Mouse (Mus musculus) hindbrain, postnatal 0 days (tissue): Measurements from ENCODE around the gene Tmem104. TPM values are rescaled to one million over a fixed set of nuclear protein-coding genes. Genes with fewer than 3 reads are reported as not detected.
A peak's percentile ranks its signal among the peaks of the same experiment; 100 is the strongest.

Experiments used
- ATAC-seq: fragments of 200-750 bp; cut with Nextera tagmentation; 2 replicates; pipeline ENCODE4 v1.8.0; 2017; ENCODE audit warnings: mild to moderate bottlenecking, moderate TSS enrichment, moderate library complexity
- DNase-seq: peaks from one replicate; pipeline ENCODE4 v3.0.0-alpha.2; 2015; ENCODE audit warnings: low spot score
- H3K27ac ChIP-seq: fragments of 300-500 bp; sonication (generic); 2 replicates; pipeline ENCODE4 v1.5.1; 2014; ENCODE audit warnings: mild to moderate bottlenecking
- H3K27me3 ChIP-seq: fragments of 300-500 bp; sonication (generic); 2 replicates; pipeline ENCODE4 v1.6.1; 2014; ENCODE audit warnings: low read length, mixed read lengths; ENCODE audit not compliant: insufficient read depth
- H3K36me3 ChIP-seq: fragments of 300-500 bp; sonication (generic); 2 replicates; pipeline ENCODE4 v1.6.1; 2014; ENCODE audit warnings: low read length, mixed read lengths; ENCODE audit not compliant: insufficient read depth
- H3K4me1 ChIP-seq: fragments of 300-500 bp; sonication (generic); 2 replicates; pipeline ENCODE4 v1.6.1; 2014; ENCODE audit warnings: antibody characterized with exemption, low read length, mixed read lengths; ENCODE audit not compliant: insufficient read depth
- H3K4me2 ChIP-seq: fragments of 300-500 bp; sonication (generic); 2 replicates; pipeline ENCODE4 v1.6.1; 2014; ENCODE audit warnings: low read depth, mild to moderate bottlenecking, low read length, moderate library complexity, mixed read lengths
- H3K4me3 ChIP-seq: fragments of 300-500 bp; sonication (generic); 2 replicates; pipeline ENCODE4 v1.5.1; 2014; ENCODE audit warnings: low read length
- H3K9ac ChIP-seq: fragments of 300-500 bp; sonication (generic); replicated peaks from 2 replicates; pipeline ENCODE4 v1.6.1; 2014; ENCODE audit warnings: mild to moderate bottlenecking, low read length, moderate library complexity, mixed read lengths
- H3K9me3 ChIP-seq: fragments of 300-500 bp; sonication (generic); 2 replicates; pipeline ENCODE4 v1.6.1; 2016; ENCODE audit warnings: low read length, mixed read lengths
- CTCF ChIP-seq: IDR thresholded peaks from 2 replicates; pipeline ENCODE4 v1.5.1; 2016; ENCODE audit warnings: antibody characterized with exemption, control low read depth, low read depth
- WGBS: fragments of 180-500 bp; shearing (Covaris S2); extraction: QIAGEN DNeasy Blood & Tissue Kit; methylation state at CpG from one replicate; pipeline ENCODE4 v1.1.7; 2014; 5-methylcytosine and 5-hydroxymethylcytosine counted together
- polyA plus RNA-seq: library from polyadenylated mRNA; unstranded; fragments of >200 nt; fragmentation: Nextera tagmentation; extraction: Ambion mirVana; gene quantifications from 2 replicates; pipeline ENCODE4 v1.2.1, GENCODE M21; 2015
- total RNA-seq: library from RNA; depleted of rRNA; stranded (reverse); fragments of >200 nt; gene quantifications from 2 replicates; pipeline ENCODE4 v1.2.3, GENCODE M21; 2014

Tmem104 gene
- total and polyA plus RNA-seq, 2 experiments from 2014 or later, result 11.1 to 13.5 TPM

- ATAC-seq (no peak), DNase-seq (no peak)
- WGBS, result 39% methylated on average over 6 of the region's 6 CpGs
- Histone ChIP-seq H3K4me2 (no peak overlapping the region), H3K27ac (no peak overlapping the region), H3K9me3 (no peaks in the 10 kb centered on the region), H3K4me3 (no peak overlapping the region), H3K9ac (no peak overlapping the region), H3K4me1 (peaks cover 27% of the 10 kb centered on the region), H3K36me3 (no peaks in the 10 kb centered on the region), H3K27me3 (no peaks in the 10 kb centered on the region)
- no peak for TF ChIP-seq CTCF
These were observed 38.0 kb downstream of the Tmem104 start for GRCm38 (mm10) chr11:115225301-115225700.

DNA sequence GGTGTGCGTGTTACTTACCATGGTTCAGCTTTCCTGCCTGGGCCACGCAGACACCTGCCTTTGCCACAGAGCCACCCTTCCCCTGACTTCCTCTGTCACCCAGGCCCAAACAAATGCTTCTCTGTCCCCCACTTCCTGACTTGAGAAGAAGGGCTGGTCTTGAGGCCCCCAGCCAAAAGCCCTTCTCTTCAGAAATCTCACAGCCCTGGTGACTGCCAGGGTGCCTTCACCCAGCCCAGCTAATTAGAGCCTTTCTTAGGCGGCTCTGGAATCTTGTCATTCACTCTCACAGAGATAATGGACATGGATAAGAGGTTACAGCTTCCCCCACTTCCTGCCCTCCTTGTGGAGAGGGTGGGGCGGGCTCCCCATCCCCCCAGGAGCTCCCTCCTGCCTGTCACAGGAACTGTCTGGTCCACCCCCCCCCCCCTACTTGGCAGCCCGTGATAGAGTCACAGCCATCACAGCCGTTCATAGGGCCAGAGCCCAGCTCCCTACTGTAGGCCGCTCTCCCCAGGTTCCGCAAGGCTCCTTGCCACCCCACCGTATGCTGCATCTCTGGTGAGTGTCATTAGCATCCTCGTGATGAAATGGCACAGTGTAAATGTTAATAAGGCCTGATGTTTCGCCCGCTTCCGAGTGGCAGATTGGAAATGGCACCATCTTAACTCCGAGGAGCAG lies 39.7 kb downstream of the Tmem104 start:
- peaks cover 31% of the 10 kb centered on the region for H3K4me1 ChIP-seq

GRCm38 (mm10) chr11:115227640-115228039 lies 40.4 kb downstream of the Tmem104 start:
- Histone ChIP-seq H3K4me1 (peaks cover 38% of the 10 kb centered on the region), H3K9me3 (no peaks in the 10 kb centered on the region), H3K36me3 (no peaks in the 10 kb centered on the region), H3K4me3 (no peak overlapping the region), H3K27ac (no peak overlapping the region), H3K4me2 (no peak overlapping the region), H3K9ac (no peak overlapping the region), H3K27me3 (no peaks in the 10 kb centered on the region)
- no peak for TF ChIP-seq CTCF
- ATAC-seq, result no peak
- DNase-seq, result no peak
- 37% methylated on average over 12 of the region's 12 CpGs for WGBS

More for the DNA sequence above, 39.7 kb downstream of the Tmem104 start:
- no peak overlapping the region for H3K9ac ChIP-seq
- no peaks in the 10 kb centered on the region for H3K36me3 ChIP-seq
- H3K4me3 ChIP-seq, result no peak overlapping the region
- no peak for TF ChIP-seq CTCF
- peak; percentile 62 for DNase-seq
- WGBS, result 29% methylated on average over 14 of the region's 14 CpGs
- H3K27me3 ChIP-seq, result no peaks in the 10 kb centered on the region
- no peak overlapping the region for H3K4me2 ChIP-seq
- no peaks in the 10 kb centered on the region for H3K9me3 ChIP-seq
- peak; percentile 39; the same call in 1 of the 2 replicates for ATAC-seq
- 0 out of 2 replicates have a peak overlapping the region, but pooled peaks have one; percentile 21 for H3K27ac ChIP-seq

DNA sequence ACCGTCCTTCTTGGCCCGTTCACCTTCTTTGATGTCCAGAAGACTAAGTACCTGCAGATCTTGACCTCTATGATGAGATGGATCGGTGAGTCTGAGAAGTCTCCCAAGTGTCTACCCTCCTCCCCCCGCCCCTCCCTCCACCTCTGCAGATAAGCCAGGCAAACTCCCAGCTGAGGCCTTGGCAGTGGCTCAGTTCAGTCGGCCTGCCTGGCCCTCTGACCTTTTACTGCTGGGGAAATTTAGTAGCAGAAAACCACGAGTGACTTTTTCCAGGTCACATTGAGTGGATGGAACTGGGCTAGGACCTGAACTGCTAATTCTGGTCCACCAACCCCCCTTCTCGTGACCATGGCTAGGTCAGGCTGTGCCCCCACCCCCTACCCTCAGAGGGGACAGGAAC lies 41.1 kb downstream of the Tmem104 start:
- peaks cover 44% of the 10 kb centered on the region for H3K4me1 ChIP-seq
- H3K9me3 ChIP-seq, result no peaks in the 10 kb centered on the region

GRCm38 (mm10) chr11:115229021-115229930 lies 42.0 kb downstream of the Tmem104 start:
- no peak overlapping the region for H3K27ac ChIP-seq
- H3K27me3 ChIP-seq, result no peaks in the 10 kb centered on the region
- WGBS, result 50% methylated on average over 15 of the region's 15 CpGs
- ATAC-seq (no peak), DNase-seq (no peak)
- no peak overlapping the region for H3K4me2 ChIP-seq
- TF ChIP-seq CTCF, result no peak
- H3K9ac ChIP-seq, result no peak overlapping the region
- no peak overlapping the region for H3K4me3 ChIP-seq
- peaks cover 52% of the 10 kb centered on the region for H3K4me1 ChIP-seq
- no peaks in the 10 kb centered on the region for H3K36me3 ChIP-seq
- H3K9me3 ChIP-seq, result no peaks in the 10 kb centered on the region

More for the DNA sequence above, 41.1 kb downstream of the Tmem104 start:
- Histone ChIP-seq H3K4me3 (no peak overlapping the region), H3K27me3 (no peaks in the 10 kb centered on the region), H3K9ac (no peak overlapping the region), H3K36me3 (no peaks in the 10 kb centered on the region), H3K27ac (no peak overlapping the region), H3K4me2 (no peak overlapping the region)
- no peak for TF ChIP-seq CTCF
- WGBS, result 64% methylated on average over 7 of the region's 7 CpGs
- ATAC-seq, result no peak
- no peak for DNase-seq

GRCm38 (mm10) chr11:115231168-115231915 lies 44.1 kb downstream of the Tmem104 start:
- no peak for DNase-seq
- no peak overlapping the region for H3K4me3 ChIP-seq
- peaks cover 43% of the 10 kb centered on the region for H3K4me1 ChIP-seq
- peak overlapping the region; percentile 21 for H3K27ac ChIP-seq
- no peaks in the 10 kb centered on the region for H3K9me3 ChIP-seq
- H3K4me2 ChIP-seq, result no peak overlapping the region
- H3K36me3 ChIP-seq, result no peaks in the 10 kb centered on the region
- no peaks in the 10 kb centered on the region for H3K27me3 ChIP-seq
- no peak for TF ChIP-seq CTCF
- WGBS, result 49% methylated on average over 14 of the region's 14 CpGs
- no peak for ATAC-seq
- H3K9ac ChIP-seq, result no peak overlapping the region
